Mouse (Mus musculus) CH12.LX (cell line): ENCODE data around the gene Snhg11. TPM values are rescaled to one million over a fixed set of nuclear protein-coding genes. Genes with fewer than 3 reads are reported as not detected.

ENCODE experiments used
- DNase-seq: peaks from one replicate; pipeline ENCODE4 v3.0.0-alpha.2; 2013; ENCODE audit errors: extremely low read depth
- H3K27ac ChIP-seq: 2 replicates; pipeline ENCODE4 v1.5.1; 2012; ENCODE audit warnings: low read depth, mild to moderate bottlenecking, control low read depth, moderate library complexity; ENCODE audit not compliant: insufficient read depth
- H3K27me3 ChIP-seq: replicated peaks from 2 replicates; pipeline ENCODE3; 2012; ENCODE audit warnings: inconsistent platforms
- H3K36me3 ChIP-seq, 2 experiments: replicated peaks in 1 of 2; 2 replicates each; pipeline versions ENCODE3 to v1.6.1; 2012; ENCODE audit warnings: inconsistent platforms in 1 of 2, low read length in 1 of 2, mild to moderate bottlenecking in 1 of 2, mixed read lengths in 1 of 2, moderate library complexity in 1 of 2; ENCODE audit not compliant: control insufficient read depth in 1 of 2, insufficient read depth in 1 of 2
- H3K4me1 ChIP-seq, 2 experiments: 2 replicates each; pipeline ENCODE4 v1.6.1; 2012; ENCODE audit warnings: inconsistent platforms in 1 of 2, moderate library complexity in 1 of 2; ENCODE audit not compliant: insufficient read depth in 2 of 2, control insufficient read depth in 1 of 2
- H3K4me2 ChIP-seq: 2 replicates; pipeline ENCODE4 v1.6.1; 2012; ENCODE audit warnings: low read depth, mild to moderate bottlenecking, control low read depth; ENCODE audit not compliant: poor library complexity, insufficient read depth, severe bottlenecking
- H3K4me3 ChIP-seq, 3 experiments: fragments of 150-350 bp in 1 of 3; sonication (generic) in 1 of 3; replicated peaks in 1 of 3; 2 replicates each; pipeline versions ENCODE3 to v1.5.1; 2011 to 2012; ENCODE audit warnings: low read depth in 2 of 3, low read length in 2 of 3, mild to moderate bottlenecking in 2 of 3, moderate library complexity in 2 of 3, control low read depth in 1 of 3, improper control_type of control experiment in 1 of 3, inconsistent platforms in 1 of 3, mixed read lengths in 1 of 3; ENCODE audit not compliant: poor library complexity in 1 of 3
- H3K79me2 ChIP-seq: replicated peaks from 2 replicates; pipeline ENCODE4 v1.6.1; 2012; ENCODE audit warnings: mild to moderate bottlenecking, moderate library complexity; ENCODE audit not compliant: control insufficient read depth, poor library complexity, insufficient read depth, severe bottlenecking; ENCODE audit errors: extremely low read depth
- H3K9ac ChIP-seq: 2 replicates; pipeline ENCODE4 v1.6.1; 2012; ENCODE audit warnings: low read depth, mild to moderate bottlenecking, control low read depth, moderate library complexity; ENCODE audit not compliant: insufficient read depth
- H3K9me3 ChIP-seq: replicated peaks from 2 replicates; pipeline ENCODE3; 2012; ENCODE audit warnings: low read length, inconsistent platforms, mixed read lengths
- CHD1 ChIP-seq: IDR thresholded peaks from 2 replicates; pipeline ENCODE4 v1.6.1; 2012; ENCODE audit warnings: low read depth, low read length, improper control_type of control experiment, inconsistent platforms
- CTCF ChIP-seq, 2 experiments: IDR thresholded peaks in 1 of 2; conservative IDR thresholded peaks in 1 of 2; 2 replicates each; pipeline ENCODE4 v1.5.1; 2011 to 2012; ENCODE audit warnings: low read depth in 2 of 2, low read length in 2 of 2, improper control_type of control experiment in 1 of 2, inconsistent platforms in 1 of 2, mild to moderate bottlenecking in 1 of 2, moderate library complexity in 1 of 2
- E2F4 ChIP-seq: IDR thresholded peaks from 2 replicates; pipeline ENCODE4 v1.6.1; 2011; ENCODE audit warnings: low read depth, low read length, improper control_type of control experiment; ENCODE audit not compliant: insufficient replicate concordance
- GABPA ChIP-seq: IDR thresholded peaks from 2 replicates; pipeline ENCODE4 v1.6.1; 2012; ENCODE audit warnings: low read depth, low read length, improper control_type of control experiment, inconsistent platforms; ENCODE audit not compliant: insufficient replicate concordance
- HCFC1 ChIP-seq: IDR thresholded peaks from 2 replicates; pipeline ENCODE4 v1.6.1; 2012; ENCODE audit warnings: low read depth, mild to moderate bottlenecking, inconsistent platforms, low read length, improper control_type of control experiment
- IRF4 ChIP-seq: IDR thresholded peaks from 2 replicates; pipeline ENCODE4 v1.6.1; 2014; ENCODE audit warnings: low read depth, mild to moderate bottlenecking, inconsistent platforms, low read length, improper control_type of control experiment
- JUND ChIP-seq: conservative IDR thresholded peaks from 2 replicates; pipeline ENCODE4 v1.6.1; 2011; ENCODE audit warnings: low read depth, low read length, improper control_type of control experiment
- MXI1 ChIP-seq: IDR thresholded peaks from 2 replicates; pipeline ENCODE4 v1.6.1; 2011; ENCODE audit warnings: mild to moderate bottlenecking, low read depth, low read length, improper control_type of control experiment
- NRF1 ChIP-seq: IDR thresholded peaks from 2 replicates; pipeline ENCODE4 v1.6.1; 2014; ENCODE audit warnings: low read depth, mild to moderate bottlenecking, inconsistent platforms, low read length, improper control_type of control experiment, moderate library complexity
- POLR2A ChIP-seq: IDR thresholded peaks from 2 replicates; pipeline ENCODE4 v1.6.1; 2011; ENCODE audit warnings: low read depth, mild to moderate bottlenecking, improper control_type of control experiment, low read length
- RAD21 ChIP-seq: IDR thresholded peaks from 2 replicates; pipeline ENCODE4 v1.6.1; 2011; ENCODE audit warnings: low read depth, mild to moderate bottlenecking, low read length, improper control_type of control experiment, moderate library complexity
- RCOR1 ChIP-seq: conservative IDR thresholded peaks from 2 replicates; pipeline ENCODE4 v1.6.1; 2012; ENCODE audit warnings: low read depth, mild to moderate bottlenecking, inconsistent platforms, low read length, improper control_type of control experiment
- SIN3A ChIP-seq: IDR thresholded peaks from 2 replicates; pipeline ENCODE4 v1.6.1; 2012; ENCODE audit warnings: low read length, improper control_type of control experiment, inconsistent platforms
- SMC3 ChIP-seq: IDR thresholded peaks from 2 replicates; pipeline ENCODE4 v1.6.1; 2011; ENCODE audit warnings: low read depth, low read length, improper control_type of control experiment
- TBP ChIP-seq: conservative IDR thresholded peaks from 2 replicates; pipeline ENCODE4 v1.6.1; 2011; ENCODE audit warnings: low read depth, low read length, improper control_type of control experiment
- USF2 ChIP-seq: conservative IDR thresholded peaks from 2 replicates; pipeline ENCODE4 v1.6.1; 2011; ENCODE audit warnings: low read depth, low read length, improper control_type of control experiment
- ZMIZ1 ChIP-seq: IDR thresholded peaks from 2 replicates; pipeline ENCODE4 v1.6.1; 2012; ENCODE audit warnings: low read depth, mild to moderate bottlenecking, inconsistent platforms, low read length, improper control_type of control experiment
- ZNF384 ChIP-seq: IDR thresholded peaks from 2 replicates; pipeline ENCODE4 v1.6.1; 2012; ENCODE audit warnings: low read depth, low read length, improper control_type of control experiment, inconsistent platforms
- dilution Hi-C: fragments of 300-500 bp; cut with MboI; formaldehyde crosslinking; loops from 2 replicates; pipeline ENCODE4 v1.14.3; 2020; ENCODE audit warnings: low sequenced_read_pairs; ENCODE audit not compliant: extremely low pct_unique_long_range_greater_than_20kb, extremely low pct_ligation_motif_present
- in situ Hi-C: fragments of 300-500 bp; cut with MboI; formaldehyde crosslinking; loops from 3 replicates; pipeline ENCODE4 v1.14.3; 2019; ENCODE audit warnings: low sequenced_read_pairs, low pct_ligation_motif_present, low pct_unique_long_range_greater_than_20kb, mixed read lengths
- polyA plus RNA-seq: library from polyadenylated mRNA; unstranded; fragments of >175 nt; gene quantifications from 2 replicates; pipeline ENCODE4 v1.2.1, GENCODE M21; 2012; ENCODE audit warnings: low read depth; ENCODE audit not compliant: insufficient read length
- total RNA-seq, 2 experiments: library from RNA; depleted of rRNA; stranded (reverse); fragments of 300-350 nt in 1 of 2; fragments of >200 nt in 1 of 2; gene quantifications; 2 replicates each; pipeline ENCODE4 v1.2.3; 2012 to 2014

Snhg11 gene
- total RNA-seq (2012; rRNA removed) (0.04 TPM in 2 replicates), total RNA-seq (2014; rRNA removed) (not detected in 2 replicates), polyA plus RNA-seq (0.11 and 0.13 TPM in 2 replicates)

DNA sequence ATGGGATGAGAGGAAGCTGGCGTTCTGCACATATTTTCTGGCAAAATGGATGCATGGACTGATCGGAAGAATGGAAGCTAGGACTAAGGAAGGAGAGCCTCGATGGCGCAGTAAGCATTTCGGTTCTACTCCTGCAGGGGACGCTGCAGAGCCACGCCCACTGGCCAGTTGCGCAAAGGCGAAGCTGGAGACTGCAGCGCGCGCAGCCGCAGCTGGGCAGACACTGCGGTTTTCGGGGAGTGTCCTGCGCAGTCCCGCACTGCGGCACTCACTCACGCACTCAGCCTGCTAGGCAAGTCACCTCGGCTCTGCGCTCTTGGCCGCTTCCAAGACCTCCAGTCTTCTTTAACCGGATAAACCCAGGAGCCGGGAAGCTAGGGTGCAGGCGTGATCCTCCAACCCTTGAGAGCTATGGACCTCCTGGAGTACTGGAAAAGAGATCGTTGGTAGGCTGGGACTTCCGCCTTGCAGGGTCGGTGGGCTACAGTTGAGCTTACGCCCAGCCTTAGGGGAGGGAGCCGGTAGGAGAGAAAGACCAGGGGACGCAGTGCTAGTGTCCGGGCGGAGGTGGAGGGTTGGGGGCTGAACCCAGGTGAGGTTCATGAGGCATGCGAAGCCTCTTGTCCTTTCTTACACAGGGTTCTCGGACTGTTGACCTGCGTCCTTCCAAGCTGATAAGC, at the start of gene Snhg11:
TSS of gene Snhg11 (plus strand) at position 196 of the 680 bp plus-strand sequence.
- H3K9ac ChIP-seq: no peak within 1 kb of the TSS
- no peak within 1 kb of the TSS for H3K4me2 ChIP-seq
- no peak for DNase-seq
- H3K27ac ChIP-seq: no peak within 1 kb of the TSS
- H3K4me1 ChIP-seq: peaks cover 4 to 10% of the 10 kb centered on the region in 2 experiments; a peak in 3 of 4 replicates
- H3K36me3 ChIP-seq: no peaks in the 10 kb centered on the region
- H3K79me2 ChIP-seq: no peaks in the 10 kb centered on the region
- H3K27me3 ChIP-seq: peaks cover 2% of the 10 kb centered on the region
- dilution Hi-C loops: no loop called here
- no peak within 1 kb of the TSS for H3K4me3 ChIP-seq
- TF ChIP-seq CTCF (conservative IDR thresholded peaks at IDR 0.05 in 1 of 2, IDR thresholded peaks at IDR 0.05 in 1 of 2; ENCODE audit: low read depth in 2 of 2, low read length in 2 of 2): 0 out of 4 replicates have a peak, but pooled peaks of 1 of the 2 experiments have one; percentile 16
- TF ChIP-seq ZNF384: no peak
- TF ChIP-seq JUND: no peak
- TF ChIP-seq SMC3: no peak
- TF ChIP-seq RCOR1: no peak
- peak; percentile 75 for TF ChIP-seq NRF1
- no peaks in the 10 kb centered on the region for H3K9me3 ChIP-seq
- in situ Hi-C loops: no loop called here

DNA sequence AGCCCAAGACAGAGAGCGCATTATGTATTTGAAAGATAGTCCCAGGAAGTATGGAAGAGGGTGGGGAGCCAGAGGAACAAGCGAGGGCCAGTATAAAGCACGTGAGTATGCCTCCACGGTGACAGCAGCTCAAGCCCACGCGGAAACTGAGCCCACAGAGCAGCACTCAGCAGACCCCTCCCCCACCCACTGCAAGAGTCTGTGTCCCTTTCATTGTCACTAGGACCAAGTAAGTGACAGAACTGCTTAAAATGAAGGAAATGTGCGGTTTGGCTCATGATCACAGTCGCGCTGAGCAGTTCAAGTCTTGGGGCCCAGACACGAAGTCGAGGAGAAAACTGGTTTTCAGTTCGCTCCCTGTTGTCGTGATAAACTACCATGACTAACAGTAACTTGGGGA, 41.1 kb upstream of the Snhg11 start:
- no peaks in the 10 kb centered on the region for H3K79me2 ChIP-seq
- H3K27ac ChIP-seq: no peak overlapping the region
- H3K27me3 ChIP-seq: peaks cover 37% of the 10 kb centered on the region
- in situ Hi-C loops (no loop called here), dilution Hi-C loops (no loop called here)
- no peak overlapping the region for H3K9ac ChIP-seq
- DNase-seq: no peak
- H3K4me3 ChIP-seq: no peak overlapping the region
- no peaks in the 10 kb centered on the region for H3K9me3 ChIP-seq
- no peaks in the 10 kb centered on the region for H3K4me1 ChIP-seq
- TF ChIP-seq USF2 (no peak), JUND (no peak), HCFC1 (no peak), SIN3A (no peak), SMC3 (no peak), POLR2A (no peak), GABPA (no peak), TBP (no peak), MXI1 (no peak), E2F4 (no peak), RAD21 (no peak), CTCF (conservative IDR thresholded peaks at IDR 0.05 in 1 of 2, IDR thresholded peaks at IDR 0.05 in 1 of 2; ENCODE audit: low read depth in 2 of 2, low read length in 2 of 2) (no peak), ZMIZ1 (no peak), IRF4 (no peak), CHD1 (no peak)
- no peaks in the 10 kb centered on the region for H3K36me3 ChIP-seq
- no peak overlapping the region for H3K4me2 ChIP-seq
